Mouse (Mus musculus): ENCODE data around the gene Fam8a1. TPM values are rescaled to one million over a fixed set of nuclear protein-coding genes. Genes with fewer than 3 reads are reported as not detected.

The Fam8a1 gene
- polyA plus RNA-seq, 1 experiment from 2014 or later = 9.3 TPM

Other genes starting within 250 kb of the Fam8a1 start
- gene Cap2, start 167.7 kb upstream of the Fam8a1 start, polyA plus RNA-seq (2014; fragmentation: Nextera tagmentation; extraction: Ambion mirVana) = 6.4 and 8.3 TPM in 2 replicates
- gene Nup153, start 58.4 kb downstream of the Fam8a1 start, polyA plus RNA-seq (2014; fragmentation: Nextera tagmentation; extraction: Ambion mirVana) = 49.3 and 49.7 TPM in 2 replicates

Data from forebrain, embryonic 11.5 days (tissue).